Mouse (Mus musculus) hindbrain, postnatal 0 days (tissue): ENCODE results near the gene Insyn1. TPM values are rescaled to one million over a fixed set of nuclear protein-coding genes. Genes with fewer than 3 reads are reported as not detected.

Experiments
- ATAC-seq: fragments of 200-750 bp; cut with Nextera tagmentation; 2 replicates; pipeline ENCODE4 v1.8.0; 2017; ENCODE audit warnings: mild to moderate bottlenecking, moderate TSS enrichment, moderate library complexity
- DNase-seq: peaks from one replicate; pipeline ENCODE4 v3.0.0-alpha.2; 2015; ENCODE audit warnings: low spot score
- H3K27ac ChIP-seq: fragments of 300-500 bp; sonication (generic); 2 replicates; pipeline ENCODE4 v1.5.1; 2014; ENCODE audit warnings: mild to moderate bottlenecking
- H3K27me3 ChIP-seq: fragments of 300-500 bp; sonication (generic); 2 replicates; pipeline ENCODE4 v1.6.1; 2014; ENCODE audit warnings: low read length, mixed read lengths; ENCODE audit not compliant: insufficient read depth
- H3K36me3 ChIP-seq: fragments of 300-500 bp; sonication (generic); 2 replicates; pipeline ENCODE4 v1.6.1; 2014; ENCODE audit warnings: low read length, mixed read lengths; ENCODE audit not compliant: insufficient read depth
- H3K4me1 ChIP-seq: fragments of 300-500 bp; sonication (generic); 2 replicates; pipeline ENCODE4 v1.6.1; 2014; ENCODE audit warnings: antibody characterized with exemption, low read length, mixed read lengths; ENCODE audit not compliant: insufficient read depth
- H3K4me2 ChIP-seq: fragments of 300-500 bp; sonication (generic); 2 replicates; pipeline ENCODE4 v1.6.1; 2014; ENCODE audit warnings: low read depth, mild to moderate bottlenecking, low read length, moderate library complexity, mixed read lengths
- H3K4me3 ChIP-seq: fragments of 300-500 bp; sonication (generic); 2 replicates; pipeline ENCODE4 v1.5.1; 2014; ENCODE audit warnings: low read length
- H3K9ac ChIP-seq: fragments of 300-500 bp; sonication (generic); replicated peaks from 2 replicates; pipeline ENCODE4 v1.6.1; 2014; ENCODE audit warnings: mild to moderate bottlenecking, low read length, moderate library complexity, mixed read lengths
- H3K9me3 ChIP-seq: fragments of 300-500 bp; sonication (generic); 2 replicates; pipeline ENCODE4 v1.6.1; 2016; ENCODE audit warnings: low read length, mixed read lengths
- CTCF ChIP-seq: IDR thresholded peaks from 2 replicates; pipeline ENCODE4 v1.5.1; 2016; ENCODE audit warnings: antibody characterized with exemption, control low read depth, low read depth
- WGBS: fragments of 180-500 bp; shearing (Covaris S2); extraction: QIAGEN DNeasy Blood & Tissue Kit; methylation state at CpG from one replicate; pipeline ENCODE4 v1.1.7; 2014; 5-methylcytosine and 5-hydroxymethylcytosine counted together
- polyA plus RNA-seq: library from polyadenylated mRNA; unstranded; fragments of >200 nt; fragmentation: Nextera tagmentation; extraction: Ambion mirVana; gene quantifications from 2 replicates; pipeline ENCODE4 v1.2.1, GENCODE M21; 2015
- total RNA-seq: library from RNA; depleted of rRNA; stranded (reverse); fragments of >200 nt; gene quantifications from 2 replicates; pipeline ENCODE4 v1.2.3, GENCODE M21; 2014

The Insyn1 gene
- total and polyA plus RNA-seq, 2 experiments from 2014 or later = 8.7 to 106 TPM

GRCm38 (mm10) chr9:58516480-58516879 is 28.1 kb downstream of the Insyn1 start:
- no peaks in the 10 kb centered on the region for H3K27me3 ChIP-seq
- ATAC-seq = no peak
- H3K36me3 ChIP-seq = no peaks in the 10 kb centered on the region
- H3K4me3 ChIP-seq = no peak overlapping the region
- WGBS = 72% methylated on average over 3 of the region's 3 CpGs
- H3K4me2 ChIP-seq = no peak overlapping the region
- H3K9me3 ChIP-seq = no peaks in the 10 kb centered on the region
- TF ChIP-seq CTCF = no peak
- H3K9ac ChIP-seq = no peak overlapping the region
- H3K4me1 ChIP-seq = peaks cover 3% of the 10 kb centered on the region; the same call in 1 of the 2 replicates
- DNase-seq = no peak
- H3K27ac ChIP-seq = no peak overlapping the region

- no peaks in the 10 kb centered on the region for H3K9me3 ChIP-seq
- H3K4me3 ChIP-seq = no peak overlapping the region
- TF ChIP-seq CTCF = no peak
- no peak overlapping the region for H3K4me2 ChIP-seq
- 47% methylated on average over 9 of the region's 9 CpGs for WGBS
- DNase-seq (no peak), ATAC-seq (no peak)
- H3K27ac ChIP-seq = no peak overlapping the region
- no peaks in the 10 kb centered on the region for H3K27me3 ChIP-seq
- H3K36me3 ChIP-seq = no peaks in the 10 kb centered on the region
- H3K4me1 ChIP-seq = peaks cover 4% of the 10 kb centered on the region; the same call in 1 of the 2 replicates
- H3K9ac ChIP-seq = no peak overlapping the region
Measured at GRCm38 (mm10) chr9:58517866-58518750, 29.7 kb downstream of the Insyn1 start.

- Histone ChIP-seq H3K9ac (no peak overlapping the region), H3K4me2 (no peak overlapping the region), H3K4me3 (no peak overlapping the region), H3K4me1 (peaks cover 4% of the 10 kb centered on the region; the same call in 1 of the 2 replicates), H3K36me3 (no peaks in the 10 kb centered on the region), H3K27ac (no peak overlapping the region), H3K27me3 (no peaks in the 10 kb centered on the region), H3K9me3 (no peaks in the 10 kb centered on the region)
- ATAC-seq (no peak), DNase-seq (no peak)
- no peak for TF ChIP-seq CTCF
- 69% methylated on average over 3 of the region's 3 CpGs for WGBS
Measured at GRCm38 (mm10) chr9:58519953-58520352, 31.6 kb downstream of the Insyn1 start.

- Histone ChIP-seq H3K27ac (no peak overlapping the region), H3K4me2 (no peak overlapping the region), H3K27me3 (no peaks in the 10 kb centered on the region), H3K4me3 (no peak overlapping the region), H3K9me3 (no peaks in the 10 kb centered on the region), H3K36me3 (0 out of 2 replicates have a peak, but pooled peaks cover 5% of the 10 kb centered on the region), H3K9ac (no peak overlapping the region), H3K4me1 (peaks cover 4% of the 10 kb centered on the region; the same call in 1 of the 2 replicates)
- ATAC-seq = 0 out of 2 replicates have a peak, but pooled peaks have one; percentile 24
- DNase-seq = peak; percentile 57
- 66% methylated on average over 5 of the region's 5 CpGs for WGBS
- no peak for TF ChIP-seq CTCF
Measured at GRCm38 (mm10) chr9:58520816-58521581, 32.6 kb downstream of the Insyn1 start.

GRCm38 (mm10) chr9:58521883-58522423 is 33.5 kb downstream of the Insyn1 start:
- DNase-seq (no peak), ATAC-seq (no peak)
- Histone ChIP-seq H3K36me3 (0 out of 2 replicates have a peak, but pooled peaks cover 5% of the 10 kb centered on the region), H3K27me3 (no peaks in the 10 kb centered on the region), H3K4me1 (peaks cover 4% of the 10 kb centered on the region; the same call in 1 of the 2 replicates), H3K9ac (no peak overlapping the region), H3K27ac (no peak overlapping the region), H3K4me2 (no peak overlapping the region), H3K9me3 (no peaks in the 10 kb centered on the region), H3K4me3 (no peak overlapping the region)
- no peak for TF ChIP-seq CTCF
- 56% methylated on average over 4 of the region's 4 CpGs for WGBS

GRCm38 (mm10) chr9:58525108-58525507 is 36.7 kb downstream of the Insyn1 start:
- TF ChIP-seq CTCF = no peak

More at GRCm38 (mm10) chr9:58525108-58525507, 36.7 kb downstream of the Insyn1 start:
- peaks cover 4% of the 10 kb centered on the region; the same call in 1 of the 2 replicates for H3K4me1 ChIP-seq
- no peak overlapping the region for H3K9ac ChIP-seq
- ATAC-seq (no peak), DNase-seq (no peak)
- H3K4me2 ChIP-seq = no peak overlapping the region
- H3K27ac ChIP-seq = no peak overlapping the region
- H3K9me3 ChIP-seq = no peaks in the 10 kb centered on the region
- 88% methylated on average over 4 of the region's 4 CpGs for WGBS
- peaks cover 7% of the 10 kb centered on the region; the same call in 1 of the 2 replicates for H3K36me3 ChIP-seq
- no peaks in the 10 kb centered on the region for H3K27me3 ChIP-seq
- H3K4me3 ChIP-seq = no peak overlapping the region
